24 mouse cellular contexts compared by ENCODE assay signal in genomic region chr19:55939719-55940118, GRCm38 (mm10).
DNase-seq lines count a peak whose midpoint lies in the region; ATAC-seq and TF ChIP-seq lines count a peak whose summit lies in the region.
"Had no signal": no experiment of that assay in that cellular context is flagged by ENCODE, and none has a peak within 500 bp of the region (broad histone marks: within the 10 kb centered on the region; RNA-seq: fewer than 3 reads in every experiment).

No protein-coding gene starts in this region.

- H3K4me1 ChIP-seq in forebrain, embryonic 10.5 days = peaks cover 26% of the 10 kb centered on the region
- H3K4me1 ChIP-seq in forebrain, embryonic 13.5 days = peaks cover 25% of the 10 kb centered on the region
- H3K4me1 ChIP-seq in liver, embryonic 11.5 days (replicated peaks; ENCODE audit: control insufficient read depth, insufficient read depth, low read length) = peaks cover 27% of the 10 kb centered on the region
- H3K4me1 ChIP-seq in limb, embryonic 14.5 days (ENCODE audit: control insufficient read depth, insufficient read depth, low read length) = peaks cover 18% of the 10 kb centered on the region
- peaks cover 48% of the 10 kb centered on the region for H3K4me1 ChIP-seq in liver, embryonic 16.5 days (ENCODE audit: control insufficient read depth, low read depth, low read length)
- H3K4me1 ChIP-seq: lung, embryonic 15.5 days had no signal

- peak overlapping the region; percentile 56 for H3K27ac ChIP-seq in forebrain, embryonic 10.5 days
- no peak overlapping the region for H3K27ac ChIP-seq in forebrain, embryonic 13.5 days
- H3K27ac ChIP-seq in liver, embryonic 11.5 days (ENCODE audit: low read depth, low read length) = peak overlapping the region; percentile 98
- 0 out of 2 replicates have a peak overlapping the region, but pooled peaks have one; percentile 16 for H3K27ac ChIP-seq in limb, embryonic 14.5 days (replicated peaks; ENCODE audit: low read depth, low read length)
- peak overlapping the region; percentile 99 for H3K27ac ChIP-seq in liver, embryonic 16.5 days (ENCODE audit: low read length)
- H3K27ac ChIP-seq in gastrocnemius, adult 2 months = no peak overlapping the region
- H3K27ac ChIP-seq: hindbrain, embryonic 12.5 days; hindbrain, postnatal 0 days; lung, embryonic 15.5 days; midbrain, embryonic 13.5 days had no signal

- peaks cover 37% of the 10 kb centered on the region for H3K27me3 ChIP-seq in forebrain, embryonic 10.5 days (ENCODE audit: poor library complexity, severe bottlenecking)
- peaks cover 44% of the 10 kb centered on the region for H3K27me3 ChIP-seq in forebrain, embryonic 13.5 days
- H3K27me3 ChIP-seq in liver, embryonic 11.5 days (replicated peaks; ENCODE audit: control insufficient read depth, insufficient read depth, low read length) = no peaks in the 10 kb centered on the region
- no peaks in the 10 kb centered on the region for H3K27me3 ChIP-seq in limb, embryonic 14.5 days (ENCODE audit: control insufficient read depth, insufficient read depth, low read length)
- no peaks in the 10 kb centered on the region for H3K27me3 ChIP-seq in liver, embryonic 16.5 days (ENCODE audit: control insufficient read depth, insufficient read depth, low read depth, low read length)
- H3K27me3 ChIP-seq: embryonic facial prominence, embryonic 13.5 days; hindbrain, embryonic 12.5 days; limb, embryonic 15.5 days; lung, embryonic 15.5 days had no signal

- no peak for TF ChIP-seq CTCF in gastrocnemius, adult 2 months (IDR thresholded peaks at IDR 0.05)

- H3K9ac ChIP-seq in forebrain, embryonic 13.5 days = no peak overlapping the region
- H3K9ac ChIP-seq in liver, embryonic 11.5 days (ENCODE audit: low read depth, low read length) = no peak overlapping the region
- H3K9ac ChIP-seq in limb, embryonic 14.5 days (ENCODE audit: low read depth, low read length, severe bottlenecking) = no peak overlapping the region
- H3K9ac ChIP-seq in liver, embryonic 16.5 days (ENCODE audit: low read depth, low read length) = peak overlapping the region; percentile 62
- H3K9ac ChIP-seq: embryonic facial prominence, embryonic 13.5 days; hindbrain, embryonic 12.5 days; limb, embryonic 15.5 days; lung, embryonic 15.5 days; midbrain, embryonic 13.5 days had no signal

- no peak for TF ChIP-seq POLR2A in limb, embryonic 14.5 days (IDR thresholded peaks at IDR 0.05; ENCODE audit: borderline replicate concordance, extremely low read depth, insufficient read depth, insufficient read length)

- H3K36me3 ChIP-seq in forebrain, embryonic 10.5 days (replicated peaks) = no peaks in the 10 kb centered on the region
- H3K36me3 ChIP-seq in forebrain, embryonic 13.5 days (ENCODE audit: poor library complexity, severe bottlenecking) = no peaks in the 10 kb centered on the region
- no peaks in the 10 kb centered on the region for H3K36me3 ChIP-seq in liver, embryonic 11.5 days (ENCODE audit: control insufficient read depth, insufficient read depth, low read length)
- no peaks in the 10 kb centered on the region for H3K36me3 ChIP-seq in limb, embryonic 14.5 days (ENCODE audit: control insufficient read depth, insufficient read depth, low read length)
- no peaks in the 10 kb centered on the region; the same call in 1 of the 2 replicates for H3K36me3 ChIP-seq in liver, embryonic 16.5 days (ENCODE audit: control insufficient read depth, insufficient read depth)
- H3K36me3 ChIP-seq: embryonic facial prominence, embryonic 13.5 days; hindbrain, embryonic 12.5 days; limb, embryonic 15.5 days; lung, embryonic 15.5 days; midbrain, embryonic 13.5 days had no signal

- ATAC-seq in forebrain, embryonic 13.5 days = no peak
- no peak for ATAC-seq in liver, embryonic 11.5 days (replicated peaks; ENCODE audit: low FRiP score)
- ATAC-seq in limb, embryonic 14.5 days (ENCODE audit: low FRiP score, low read depth) = no peak
- no peak for ATAC-seq in liver, embryonic 16.5 days (ENCODE audit: low read depth)
- ATAC-seq: intestine, embryonic 16.5 days; midbrain, embryonic 13.5 days had no signal

- intact Hi-C loops in gastrocnemius, adult 2 months (cut with DNase I) = no loop called here

- no peak overlapping the region for H3K4me3 ChIP-seq in forebrain, embryonic 10.5 days
- H3K4me3 ChIP-seq in forebrain, embryonic 13.5 days = no peak overlapping the region
- no peak overlapping the region for H3K4me3 ChIP-seq in liver, embryonic 11.5 days (ENCODE audit: low read depth, low read length)
- H3K4me3 ChIP-seq in limb, embryonic 14.5 days (replicated peaks; ENCODE audit: low read length) = no peak overlapping the region
- H3K4me3 ChIP-seq in liver, embryonic 16.5 days (ENCODE audit: low read depth, low read length) = peak overlapping the region; percentile 54
- no peak overlapping the region for H3K4me3 ChIP-seq in gastrocnemius, adult 2 months
- H3K4me3 ChIP-seq: embryonic facial prominence, embryonic 13.5 days; hindbrain, embryonic 12.5 days; limb, embryonic 15.5 days; lung, embryonic 15.5 days; midbrain, embryonic 13.5 days had no signal

- H3K9me3 ChIP-seq in forebrain, embryonic 10.5 days = no peaks in the 10 kb centered on the region
- H3K9me3 ChIP-seq in forebrain, embryonic 13.5 days (replicated peaks) = no peaks in the 10 kb centered on the region
- H3K9me3 ChIP-seq in liver, embryonic 11.5 days (ENCODE audit: control insufficient read depth, low read length) = no peaks in the 10 kb centered on the region
- H3K9me3 ChIP-seq in limb, embryonic 14.5 days (ENCODE audit: control insufficient read depth, low read length) = 0 out of 2 replicates have a peak, but pooled peaks cover 3% of the 10 kb centered on the region
- H3K9me3 ChIP-seq in liver, embryonic 16.5 days (replicated peaks; ENCODE audit: control insufficient read depth, low read length) = no peaks in the 10 kb centered on the region
- H3K9me3 ChIP-seq: embryonic facial prominence, embryonic 13.5 days; hindbrain, embryonic 12.5 days; limb, embryonic 15.5 days; lung, embryonic 15.5 days; midbrain, embryonic 13.5 days had no signal

- DNase-seq in forebrain, embryonic 10.5 days (ENCODE audit: extremely low spot score, low spot score) = no peak
- DNase-seq in liver, embryonic 11.5 days (ENCODE audit: low spot score) = peak; percentile 28
- no peak for DNase-seq in liver
- no peak for DNase-seq in limb, embryonic 14.5 days (ENCODE audit: low spot score)
- DNase-seq in gastrocnemius, adult 2 months = no peak
- no peak for DNase-seq in lung, postnatal 4 days
- DNase-seq: adrenal gland, postnatal 14 days; cerebellum, adult 18-20 months; cerebellum, postnatal 10 days; gastrocnemius, postnatal 25 days; heart, postnatal 36 days; kidney, adult 9 months; kidney, postnatal 14 days; thymus, adult 2 months; thymus, postnatal 36 days had no signal

- 94% methylated on average over 4 of the region's 4 CpGs for WGBS in forebrain, embryonic 10.5 days
- 90% methylated on average over 4 of the region's 4 CpGs for WGBS in forebrain, embryonic 13.5 days
- WGBS in liver, embryonic 11.5 days = 93% methylated on average over 4 of the region's 4 CpGs
- 80% methylated on average over 4 of the region's 4 CpGs for WGBS in limb, embryonic 14.5 days
- 71% methylated on average over 4 of the region's 4 CpGs for WGBS in liver, embryonic 16.5 days (ENCODE audit: insufficient replicate concordance)

- no peak overlapping the region for H3K4me2 ChIP-seq in forebrain, embryonic 13.5 days
- H3K4me2 ChIP-seq in liver, embryonic 11.5 days = peak overlapping the region; percentile 64
- no peak overlapping the region for H3K4me2 ChIP-seq in limb, embryonic 14.5 days (replicated peaks; ENCODE audit: low read depth, low read length, severe bottlenecking)
- H3K4me2 ChIP-seq in liver, embryonic 16.5 days (ENCODE audit: low read depth, low read length) = peak overlapping the region; percentile 65
- H3K4me2 ChIP-seq: embryonic facial prominence, embryonic 13.5 days; hindbrain, embryonic 12.5 days; limb, embryonic 15.5 days; lung, embryonic 15.5 days; midbrain, embryonic 13.5 days had no signal

Comparison
In these comparisons a context has a peak if more than half of its experiments do, and no peak if none do; other contexts are left out.
1. H3K27ac ChIP-seq: peak in forebrain, embryonic 10.5 days (single experiment), liver, embryonic 11.5 days (single experiment), limb, embryonic 14.5 days (single experiment) and liver, embryonic 16.5 days (single experiment); none in forebrain, embryonic 13.5 days (single experiment) and gastrocnemius, adult 2 months (single experiment).
2. H3K4me2 ChIP-seq: peak in liver, embryonic 11.5 days (single experiment) and liver, embryonic 16.5 days (single experiment); none in forebrain, embryonic 13.5 days (single experiment) and limb, embryonic 14.5 days (single experiment).